Mouse (Mus musculus) lung, adult 2 months (tissue): ENCODE data around the gene Brd3.

Source experiments
- CTCF ChIP-seq: fragments of 200-500 bp; IDR thresholded peaks from 2 replicates; pipeline ENCODE4 v1.5.1; 2011; ENCODE audit warnings: mild to moderate bottlenecking, low read length, control low read depth; ENCODE audit not compliant: insufficient read depth
- POLR2A ChIP-seq: fragments of 200-500 bp; IDR thresholded peaks from 2 replicates; pipeline ENCODE4 v1.6.1; 2011; ENCODE audit warnings: low read depth, mild to moderate bottlenecking, control low read depth, low read length, borderline replicate concordance; ENCODE audit errors: extremely low read depth

DNA sequence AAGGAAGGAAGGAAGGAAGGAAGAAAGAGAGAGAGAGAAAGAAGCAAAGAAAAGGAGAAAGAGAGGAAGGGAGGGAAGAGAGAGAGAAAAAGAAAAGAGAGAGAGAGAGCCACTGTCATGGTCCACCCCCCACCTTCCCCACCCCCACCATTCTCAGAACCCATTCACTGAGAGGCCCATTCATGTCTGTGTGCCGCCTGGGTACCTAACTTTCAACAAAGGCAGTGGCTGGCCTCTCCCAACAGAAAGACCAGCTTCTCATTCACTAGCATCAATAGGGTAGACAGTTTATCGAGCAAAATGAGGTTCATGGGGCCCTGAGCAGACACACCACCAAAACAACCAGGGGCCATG lies 93.9 kb downstream of the Brd3 start:
- TF ChIP-seq POLR2A (no peak), CTCF (no peak)
